Mouse (Mus musculus) adrenal gland, postnatal 10 days (tissue): ENCODE results near the gene Ms4a10. TPM values are rescaled to one million over a fixed set of nuclear protein-coding genes. Genes with fewer than 3 reads are reported as not detected.

Experiments
- DNase-seq: peaks from one replicate; pipeline ENCODE4 v3.0.0; 2021; ENCODE audit warnings: mixed read lengths
- long read RNA-seq, 2 experiments: library from polyadenylated mRNA; stranded (forward); transcript quantifications; one replicate each; pipeline ENCODE4 v2.0.0; 2021
- total RNA-seq, 2 experiments: library from RNA; stranded (reverse); gene quantifications; 2 replicates each; pipeline ENCODE4 v1.2.3; 2021

Gene Ms4a10
- 1 to 10 TPM; 2.8 to 3.9 TPM for total RNA-seq
- long read RNA-seq, experiment 1, partial matches to known transcripts: 2 of 5 reads
- long read RNA-seq, experiment 1, other reads (novel, unspliced or antisense): 2 of 5 reads
- long read RNA-seq, experiment 2, partial matches to known transcripts: 2 of 3 reads
- long read RNA-seq, experiment 2, other reads (novel, unspliced or antisense): 1 of 3 reads

- no peak for DNase-seq
These were observed at the start of gene Ms4a10 for GRCm38 (mm10) chr19:10974238-10974865. TSS of gene Ms4a10 (minus strand) at chr19:10974670.

- no peak for DNase-seq
These were observed 47.9 kb upstream of the Ms4a10 start for GRCm38 (mm10) chr19:11022382-11022781.

- no peak for DNase-seq
These were observed 43.4 kb upstream of the Ms4a10 start, which contains the start of gene Ms4a18 for GRCm38 (mm10) chr19:11017891-11018290. TSS of gene Ms4a18 (minus strand) at chr19:11018031.

GRCm38 (mm10) chr19:11017251-11017650 lies 42.8 kb upstream of the Ms4a10 start:
- no peak for DNase-seq

GRCm38 (mm10) chr19:11015998-11016397 lies 41.5 kb upstream of the Ms4a10 start:
- DNase-seq: no peak

GRCm38 (mm10) chr19:11015468-11015867 lies 41.0 kb upstream of the Ms4a10 start:
- no peak for DNase-seq

GRCm38 (mm10) chr19:10993150-10993549 lies 18.7 kb upstream of the Ms4a10 start, which contains the start of gene Ms4a15:
TSS of gene Ms4a15 (minus strand) at chr19:10993250.
- no peak for DNase-seq

GRCm38 (mm10) chr19:10991911-10992310 lies 17.4 kb upstream of the Ms4a10 start:
- DNase-seq: no peak

- no peak for DNase-seq
These were observed 16.3 kb upstream of the Ms4a10 start for GRCm38 (mm10) chr19:10990751-10991150.

GRCm38 (mm10) chr19:10988563-10988962 lies 14.1 kb upstream of the Ms4a10 start:
- no peak for DNase-seq

GRCm38 (mm10) chr19:10985889-10986288 lies 11.4 kb upstream of the Ms4a10 start:
- no peak for DNase-seq

GRCm38 (mm10) chr19:10984551-10984950 lies 10.1 kb upstream of the Ms4a10 start:
- no peak for DNase-seq

- DNase-seq: peak; percentile 70
These were observed 8.7 kb upstream of the Ms4a10 start for GRCm38 (mm10) chr19:10983146-10983545.

- DNase-seq: no peak
These were observed 5.7 kb upstream of the Ms4a10 start for GRCm38 (mm10) chr19:10980210-10980609.

GRCm38 (mm10) chr19:10979184-10980168 lies 5.0 kb upstream of the Ms4a10 start:
- peak; percentile 81 for DNase-seq

- no peak for DNase-seq
These were observed 1.8 kb upstream of the Ms4a10 start for GRCm38 (mm10) chr19:10976318-10976717.

GRCm38 (mm10) chr19:10975187-10975586 lies 717 bp upstream of the Ms4a10 start:
- no peak for DNase-seq

- DNase-seq: no peak
These were observed 1.3 kb downstream of the Ms4a10 start for GRCm38 (mm10) chr19:10973187-10973586.

- DNase-seq: no peak
These were observed 1.8 kb downstream of the Ms4a10 start for GRCm38 (mm10) chr19:10972660-10973059.

- no peak for DNase-seq
These were observed 4.0 kb downstream of the Ms4a10 start for GRCm38 (mm10) chr19:10970457-10970856.

GRCm38 (mm10) chr19:10968578-10968977 lies 5.9 kb downstream of the Ms4a10 start:
- DNase-seq: peak; percentile 82

GRCm38 (mm10) chr19:10965721-10966120 lies 8.7 kb downstream of the Ms4a10 start:
- peak; percentile 43 for DNase-seq

- no peak for DNase-seq
These were observed 14.5 kb downstream of the Ms4a10 start for GRCm38 (mm10) chr19:10959978-10960346.
